Mouse (Mus musculus): ENCODE data around the gene Olfr1417. TPM values are rescaled to one million over a fixed set of nuclear protein-coding genes. Genes with fewer than 3 reads are reported as not detected.

The Olfr1417 gene
- polyA plus RNA-seq, 1 experiment from 2014 or later = not detected

GRCm38 (mm10) chr19:11810856-11811255 lies 28.2 kb downstream of the Olfr1417 start:
- 71% methylated on average over 1 of the region's 1 CpGs for WGBS (ENCODE audit: insufficient replicate concordance)
- no peak for ATAC-seq (ENCODE audit: insufficient read depth)

GRCm38 (mm10) chr19:11810003-11810758 lies 28.8 kb downstream of the Olfr1417 start:
- ATAC-seq (ENCODE audit: insufficient read depth) = no peak

More at GRCm38 (mm10) chr19:11810856-11811255, 28.2 kb downstream of the Olfr1417 start:
- no peak overlapping the region for H3K27ac ChIP-seq (replicated peaks)
- no peak overlapping the region for H3K4me3 ChIP-seq (replicated peaks)
- H3K36me3 ChIP-seq (replicated peaks) = no peaks in the 10 kb centered on the region
- H3K4me1 ChIP-seq (replicated peaks) = peaks cover 3% of the 10 kb centered on the region; the same call in 1 of the 2 replicates
- H3K4me2 ChIP-seq = no peak overlapping the region
- H3K9me3 ChIP-seq (replicated peaks) = no peaks in the 10 kb centered on the region
- peaks cover 13% of the 10 kb centered on the region for H3K27me3 ChIP-seq
- H3K9ac ChIP-seq = no peak overlapping the region

GRCm38 (mm10) chr19:11808452-11808851 lies 30.6 kb downstream of the Olfr1417 start:
- no peaks in the 10 kb centered on the region for H3K27me3 ChIP-seq
- no peak overlapping the region for H3K4me3 ChIP-seq (replicated peaks)
- no peaks in the 10 kb centered on the region; the same call in 1 of the 2 replicates for H3K4me1 ChIP-seq (replicated peaks)
- no peaks in the 10 kb centered on the region for H3K36me3 ChIP-seq (replicated peaks)
- no peak overlapping the region for H3K27ac ChIP-seq (replicated peaks)
- H3K9ac ChIP-seq = no peak overlapping the region
- ATAC-seq (ENCODE audit: insufficient read depth) = no peak
- H3K4me2 ChIP-seq = no peak overlapping the region
- H3K9me3 ChIP-seq (replicated peaks) = no peaks in the 10 kb centered on the region
- WGBS (ENCODE audit: insufficient replicate concordance) = 21% methylated on average over 2 of the region's 2 CpGs

More at GRCm38 (mm10) chr19:11810003-11810758, 28.8 kb downstream of the Olfr1417 start:
- Histone ChIP-seq H3K4me2 (no peak overlapping the region), H3K4me1 (replicated peaks) (peaks cover 3% of the 10 kb centered on the region; the same call in 1 of the 2 replicates), H3K27ac (replicated peaks) (no peak overlapping the region), H3K9me3 (replicated peaks) (no peaks in the 10 kb centered on the region), H3K4me3 (replicated peaks) (no peak overlapping the region), H3K36me3 (replicated peaks) (no peaks in the 10 kb centered on the region), H3K9ac (no peak overlapping the region), H3K27me3 (0 out of 2 replicates have a peak, but pooled peaks cover 8% of the 10 kb centered on the region)
- 31% methylated on average over 5 of the region's 5 CpGs for WGBS (ENCODE audit: insufficient replicate concordance)

GRCm38 (mm10) chr19:11807822-11808221 lies 31.2 kb downstream of the Olfr1417 start:
- WGBS (ENCODE audit: insufficient replicate concordance) = 28% methylated on average over 6 of the region's 6 CpGs
- Histone ChIP-seq H3K27ac (replicated peaks) (no peak overlapping the region), H3K4me2 (no peak overlapping the region), H3K4me1 (replicated peaks) (no peaks in the 10 kb centered on the region; the same call in 1 of the 2 replicates), H3K36me3 (replicated peaks) (no peaks in the 10 kb centered on the region), H3K9me3 (replicated peaks) (no peaks in the 10 kb centered on the region), H3K27me3 (no peaks in the 10 kb centered on the region), H3K9ac (no peak overlapping the region), H3K4me3 (replicated peaks) (no peak overlapping the region)
- ATAC-seq (ENCODE audit: insufficient read depth) = no peak

GRCm38 (mm10) chr19:11807251-11807650 lies 31.8 kb downstream of the Olfr1417 start:
- 4% methylated on average over 2 of the region's 2 CpGs for WGBS (ENCODE audit: insufficient replicate concordance)
- H3K27me3 ChIP-seq = no peaks in the 10 kb centered on the region
- H3K4me2 ChIP-seq = no peak overlapping the region
- H3K36me3 ChIP-seq (replicated peaks) = no peaks in the 10 kb centered on the region
- H3K9me3 ChIP-seq (replicated peaks) = no peaks in the 10 kb centered on the region
- ATAC-seq (ENCODE audit: insufficient read depth) = no peak
- H3K27ac ChIP-seq (replicated peaks) = no peak overlapping the region
- no peak overlapping the region for H3K9ac ChIP-seq
- no peaks in the 10 kb centered on the region; the same call in 1 of the 2 replicates for H3K4me1 ChIP-seq (replicated peaks)
- H3K4me3 ChIP-seq (replicated peaks) = no peak overlapping the region

- Histone ChIP-seq H3K27me3 (no peaks in the 10 kb centered on the region), H3K27ac (replicated peaks) (no peak overlapping the region), H3K4me2 (no peak overlapping the region), H3K9me3 (replicated peaks) (no peaks in the 10 kb centered on the region), H3K4me1 (replicated peaks) (no peaks in the 10 kb centered on the region; the same call in 1 of the 2 replicates), H3K9ac (no peak overlapping the region), H3K36me3 (replicated peaks) (no peaks in the 10 kb centered on the region), H3K4me3 (replicated peaks) (no peak overlapping the region)
- ATAC-seq (ENCODE audit: insufficient read depth) = no peak
- 27% methylated on average over 1 of the region's 1 CpGs for WGBS (ENCODE audit: insufficient replicate concordance)
Measured at GRCm38 (mm10) chr19:11804423-11804822, 34.6 kb downstream of the Olfr1417 start.

GRCm38 (mm10) chr19:11800531-11801315 lies 38.3 kb downstream of the Olfr1417 start:
- Histone ChIP-seq H3K9ac (no peak overlapping the region), H3K27ac (replicated peaks) (no peak overlapping the region), H3K4me3 (replicated peaks) (no peak overlapping the region), H3K9me3 (replicated peaks) (no peaks in the 10 kb centered on the region), H3K4me1 (replicated peaks) (no peaks in the 10 kb centered on the region), H3K36me3 (replicated peaks) (no peaks in the 10 kb centered on the region), H3K4me2 (no peak overlapping the region), H3K27me3 (no peaks in the 10 kb centered on the region)
- whole genome bisulfite sequencing (ENCODE audit: insufficient replicate concordance) = 66% methylated on average over 8 of the region's 8 CpGs
- ATAC-seq (ENCODE audit: insufficient read depth) = no peak

GRCm38 (mm10) chr19:11794447-11794846 lies 44.6 kb downstream of the Olfr1417 start:
- ATAC-seq (ENCODE audit: insufficient read depth) = no peak
- Histone ChIP-seq H3K4me2 (no peak overlapping the region), H3K27me3 (no peaks in the 10 kb centered on the region), H3K27ac (replicated peaks) (no peak overlapping the region), H3K36me3 (replicated peaks) (no peaks in the 10 kb centered on the region), H3K4me3 (replicated peaks) (no peak overlapping the region), H3K9me3 (replicated peaks) (no peaks in the 10 kb centered on the region), H3K4me1 (replicated peaks) (no peaks in the 10 kb centered on the region), H3K9ac (no peak overlapping the region)
- 55% methylated on average over 6 of the region's 6 CpGs for WGBS (ENCODE audit: insufficient replicate concordance)

GRCm38 (mm10) chr19:11793741-11794359 lies 45.2 kb downstream of the Olfr1417 start:
- no peak for ATAC-seq (ENCODE audit: insufficient read depth)
- Histone ChIP-seq H3K4me1 (replicated peaks) (no peaks in the 10 kb centered on the region), H3K36me3 (replicated peaks) (no peaks in the 10 kb centered on the region), H3K27me3 (no peaks in the 10 kb centered on the region), H3K4me2 (no peak overlapping the region), H3K9me3 (replicated peaks) (no peaks in the 10 kb centered on the region), H3K27ac (replicated peaks) (no peak overlapping the region), H3K4me3 (replicated peaks) (no peak overlapping the region), H3K9ac (no peak overlapping the region)
- 48% methylated on average over 2 of the region's 2 CpGs for WGBS (ENCODE audit: insufficient replicate concordance)

- no peak overlapping the region for H3K4me3 ChIP-seq (replicated peaks)
- H3K4me2 ChIP-seq = no peak overlapping the region
- no peak overlapping the region for H3K9ac ChIP-seq
- H3K4me1 ChIP-seq (replicated peaks) = no peaks in the 10 kb centered on the region
- no peaks in the 10 kb centered on the region for H3K27me3 ChIP-seq
- H3K36me3 ChIP-seq (replicated peaks) = no peaks in the 10 kb centered on the region
- no peak for ATAC-seq (ENCODE audit: insufficient read depth)
- no peaks in the 10 kb centered on the region for H3K9me3 ChIP-seq (replicated peaks)
- H3K27ac ChIP-seq (replicated peaks) = no peak overlapping the region
- 43% methylated on average over 5 of the region's 5 CpGs for WGBS (ENCODE audit: insufficient replicate concordance)
Measured at GRCm38 (mm10) chr19:11791825-11792224, 47.2 kb downstream of the Olfr1417 start.

- Histone ChIP-seq H3K27ac (replicated peaks) (no peak overlapping the region), H3K27me3 (no peaks in the 10 kb centered on the region), H3K9ac (no peak overlapping the region), H3K4me1 (replicated peaks) (no peaks in the 10 kb centered on the region), H3K4me3 (replicated peaks) (no peak overlapping the region), H3K9me3 (replicated peaks) (no peaks in the 10 kb centered on the region), H3K4me2 (no peak overlapping the region), H3K36me3 (replicated peaks) (no peaks in the 10 kb centered on the region)
- ATAC-seq (ENCODE audit: insufficient read depth) = no peak
- 67% methylated on average over 6 of the region's 6 CpGs for WGBS (ENCODE audit: insufficient replicate concordance)
Measured at GRCm38 (mm10) chr19:11788876-11789275, 50.1 kb downstream of the Olfr1417 start.

All from liver, embryonic 15.5 days (tissue).